Mouse (Mus musculus): ENCODE data around the gene Tshz3.

GRCm38 (mm10) chr7:36698589-36698946 is 650 bp downstream of the Tshz3 start:
- TF ChIP-seq CTCF (IDR thresholded peaks at IDR 0.05; ENCODE audit: low read depth) (no peak), EP300 (IDR thresholded peaks at IDR 0.05; ENCODE audit: low read depth) (no peak)
